Mouse (Mus musculus) frontal cortex, adult (tissue): Measurements from ENCODE around the gene Mcm10.

Source experiments
- ATAC-seq: cut with Nextera tagmentation; 2 replicates; pipeline ENCODE4 v1.9.2; 2017; ENCODE audit warnings: mild to moderate bottlenecking, moderate library complexity, mixed read lengths; ENCODE audit not compliant: low TSS enrichment

Mcm10 gene

DNA sequence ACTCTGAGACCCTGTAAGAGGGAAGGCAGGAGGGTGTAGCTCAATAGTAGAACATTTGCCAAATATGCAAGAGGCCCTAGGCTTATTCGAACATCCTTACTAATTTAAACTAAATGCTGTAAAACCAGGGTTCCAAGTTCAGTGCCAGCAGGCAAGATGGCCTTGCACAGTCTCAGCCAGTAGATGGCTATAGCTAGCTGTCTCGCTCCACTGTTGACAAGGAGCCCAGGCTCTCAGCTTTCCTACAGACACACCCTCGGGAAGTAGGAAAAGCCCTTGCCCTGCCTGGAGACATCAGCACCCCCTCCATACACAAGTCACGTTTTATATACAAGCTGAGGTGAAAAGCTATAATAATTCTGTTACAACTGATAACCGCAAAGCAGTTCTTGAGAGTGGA lies 20.1 kb upstream of the Mcm10 start:
- no peak for ATAC-seq

DNA sequence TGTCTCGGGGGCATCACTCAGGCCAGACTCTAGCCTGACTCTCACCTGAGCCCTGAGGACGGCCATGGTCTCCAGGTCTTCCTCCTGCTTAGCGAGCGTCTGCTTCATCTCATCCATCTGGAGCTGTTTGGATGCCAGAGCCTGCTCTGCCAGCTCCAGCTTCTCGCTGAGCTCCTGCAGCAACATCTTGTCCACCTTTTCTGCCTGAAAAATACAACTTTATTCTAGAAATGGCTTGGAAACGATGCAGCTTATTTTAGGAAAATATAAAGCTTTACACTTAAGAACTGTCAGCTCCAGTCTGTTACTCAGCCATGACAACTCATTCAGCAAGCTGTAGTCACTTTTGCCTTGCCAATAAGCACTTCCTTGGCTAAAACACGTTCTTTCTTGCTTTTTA lies 18.6 kb upstream of the Mcm10 start:
- ATAC-seq, result peak; percentile 79

DNA sequence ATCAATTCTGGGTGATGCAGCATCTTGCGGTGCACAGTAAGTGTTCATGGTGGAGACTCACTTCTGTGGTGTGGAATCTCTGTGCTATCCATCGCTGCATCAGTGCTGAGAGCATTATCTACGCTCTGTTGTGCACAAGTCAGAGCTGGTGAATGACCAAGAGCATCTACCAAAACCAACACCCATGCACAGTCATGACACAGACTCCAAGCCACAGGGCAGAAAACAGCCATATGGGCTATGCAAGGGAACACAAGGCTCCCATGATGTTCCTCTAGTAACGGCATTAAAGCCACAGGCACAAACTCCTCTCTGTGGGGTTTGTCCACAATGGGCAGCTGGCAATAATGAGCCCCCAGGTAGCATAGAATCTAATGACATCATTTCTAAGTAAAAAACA lies 17.2 kb upstream of the Mcm10 start:
- no peak for ATAC-seq

DNA sequence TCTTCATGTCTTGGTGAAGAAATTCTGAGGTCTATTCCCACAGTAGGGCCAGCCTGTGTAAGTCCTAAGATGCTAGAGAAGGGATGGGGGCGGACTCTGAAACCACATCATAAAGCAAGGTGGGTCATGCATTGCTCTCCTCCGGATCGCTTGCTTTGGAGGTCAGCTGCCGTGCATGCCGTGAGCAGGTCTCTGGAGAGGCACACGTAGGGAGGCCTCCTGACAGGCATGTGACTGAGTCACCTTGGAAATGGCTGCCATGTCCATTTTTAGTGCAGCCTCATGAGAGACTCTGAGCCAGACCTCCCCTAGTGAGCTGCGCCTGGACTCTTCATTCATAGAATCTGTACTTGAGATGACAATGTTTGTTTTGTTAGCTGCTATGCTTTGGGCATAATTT lies 15.5 kb upstream of the Mcm10 start:
- ATAC-seq, result no peak

DNA sequence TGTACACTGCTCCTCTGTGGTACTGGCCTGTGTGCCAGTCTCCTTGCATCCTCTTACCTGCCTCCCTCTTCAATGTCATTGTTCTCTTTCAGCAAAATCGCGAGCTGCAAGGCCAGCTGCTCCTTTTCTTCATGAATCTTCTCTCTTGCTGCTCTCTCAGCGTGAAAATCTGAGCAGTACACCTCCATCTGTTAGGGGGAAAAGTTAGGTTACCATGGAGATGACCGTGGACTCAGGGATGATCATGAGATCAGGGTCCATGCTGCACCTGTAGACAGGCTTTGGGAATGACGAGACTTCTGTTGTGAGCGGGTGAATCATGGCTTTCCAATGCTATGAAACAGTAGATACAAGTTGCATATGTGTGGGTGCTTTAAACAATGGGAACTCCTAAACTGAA lies 14.5 kb upstream of the Mcm10 start:
- ATAC-seq, result no peak

DNA sequence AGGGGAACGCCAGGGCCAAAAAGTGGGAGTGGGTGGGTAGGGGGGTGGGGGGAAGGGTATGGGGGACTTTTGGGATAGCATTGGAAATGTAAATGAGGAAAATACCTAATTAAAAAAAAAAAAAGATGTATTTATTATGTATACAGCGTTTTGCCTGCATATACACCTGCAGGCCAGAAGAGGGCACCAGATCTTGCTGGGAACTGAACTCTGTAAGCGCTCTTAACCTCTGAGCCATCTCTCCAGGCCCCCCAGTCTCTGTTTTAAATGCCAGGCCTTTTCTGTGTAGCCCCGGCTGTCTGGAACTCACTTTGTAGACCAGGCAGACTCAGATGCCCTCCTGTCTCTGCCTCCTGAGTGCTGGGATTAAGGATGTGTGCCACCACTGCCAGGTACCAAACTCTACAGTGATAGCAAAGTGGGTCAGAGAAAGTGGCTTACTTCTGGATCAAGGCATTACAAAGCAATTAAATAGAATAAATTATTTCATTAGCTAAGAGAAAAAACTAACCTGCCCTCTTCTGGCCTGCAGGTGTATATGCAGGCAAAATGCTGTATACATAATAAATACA lies 12.7 kb upstream of the Mcm10 start:
- no peak for ATAC-seq

DNA sequence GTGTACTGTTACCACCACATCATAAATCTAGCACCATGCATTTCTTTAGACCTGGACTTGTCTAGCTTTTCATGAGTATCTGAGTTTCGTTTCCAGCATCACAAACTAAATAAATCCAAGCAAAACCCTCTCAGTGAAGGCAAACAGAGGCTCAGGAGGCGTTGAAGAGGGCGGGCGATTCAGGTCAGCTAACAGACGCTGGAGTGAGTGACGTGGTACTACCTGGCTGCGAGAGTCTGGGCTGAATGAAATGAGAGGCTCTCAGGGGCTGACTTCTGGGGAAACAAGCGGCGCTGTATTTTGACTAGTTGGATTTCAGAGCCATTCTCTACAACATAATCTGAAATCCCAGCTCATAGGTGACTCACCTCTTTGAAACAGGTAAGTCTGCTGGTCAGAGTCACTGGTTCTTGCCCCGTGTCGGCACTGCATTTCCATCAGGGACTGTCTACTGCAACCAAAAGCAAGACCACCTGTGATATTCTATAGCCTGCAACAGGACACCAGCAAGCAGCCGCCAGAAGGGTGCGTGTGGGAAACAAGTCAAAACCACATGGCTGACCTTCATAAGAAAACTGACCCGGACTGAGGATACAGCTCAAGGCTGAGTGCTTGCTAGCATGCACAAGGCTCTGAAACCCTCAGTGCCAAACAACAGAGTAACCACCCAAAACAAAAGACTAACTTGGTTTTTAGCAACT lies 11.3 kb upstream of the Mcm10 start:
- ATAC-seq, result no peak

DNA sequence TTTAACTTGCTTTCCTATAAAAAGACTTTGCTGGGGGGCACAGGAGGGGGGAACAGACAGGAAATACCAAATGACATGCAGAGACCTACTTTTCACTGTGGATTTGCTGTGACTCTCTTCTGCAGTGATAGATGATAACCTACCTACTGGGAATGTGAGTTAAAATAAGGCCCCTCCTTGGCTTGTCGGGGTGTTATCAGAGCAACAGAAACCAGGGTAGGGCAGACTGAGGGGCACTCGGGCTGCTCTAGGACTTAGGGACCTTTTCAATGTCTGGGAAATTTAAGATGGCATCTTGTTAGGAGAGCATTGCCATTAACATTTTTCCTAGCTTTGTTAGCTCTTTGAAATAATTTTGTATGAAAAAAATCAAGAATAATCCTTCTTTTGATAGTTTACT lies 10.7 kb upstream of the Mcm10 start:
- ATAC-seq, result no peak

DNA sequence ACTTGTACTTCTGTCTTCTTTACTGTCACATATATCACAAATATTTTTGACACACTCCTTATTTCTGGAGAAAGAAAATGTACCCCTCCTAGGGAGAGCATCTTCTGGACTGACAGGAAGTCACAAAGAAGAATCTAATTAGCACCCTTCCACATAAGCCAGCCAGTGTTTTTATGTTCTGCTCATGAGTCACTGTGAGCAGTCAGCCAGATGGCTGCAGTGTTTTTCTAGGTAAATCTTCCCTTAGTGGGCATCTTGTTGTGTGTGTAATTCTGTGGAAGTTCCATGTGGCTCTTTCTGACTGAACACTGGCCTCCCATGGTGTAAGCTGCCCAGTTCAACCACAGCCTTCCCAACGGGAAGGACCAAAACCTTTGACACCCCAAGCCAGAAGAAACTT lies 7.1 kb upstream of the Mcm10 start:
- ATAC-seq, result peak; percentile 97

DNA sequence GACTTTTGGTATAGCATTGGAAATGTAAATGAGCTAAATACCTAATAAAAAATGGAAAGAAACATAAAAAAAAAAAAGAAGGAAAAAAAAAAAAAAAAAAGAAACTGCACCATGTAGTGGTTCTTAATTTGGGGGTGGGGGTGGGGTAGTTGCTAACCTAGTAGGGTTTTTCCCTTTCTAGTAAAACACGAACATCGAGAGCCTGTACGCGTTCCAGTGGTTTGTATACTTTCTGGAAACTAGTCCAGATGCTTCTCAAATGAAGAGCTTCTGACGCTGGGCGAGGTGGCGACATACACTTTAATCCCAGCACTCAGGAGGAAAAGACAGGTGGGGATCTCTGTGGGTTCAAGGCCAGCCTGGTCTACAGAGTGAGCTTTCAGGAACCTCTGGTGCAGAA lies 4.3 kb upstream of the Mcm10 start:
- ATAC-seq, result no peak

DNA sequence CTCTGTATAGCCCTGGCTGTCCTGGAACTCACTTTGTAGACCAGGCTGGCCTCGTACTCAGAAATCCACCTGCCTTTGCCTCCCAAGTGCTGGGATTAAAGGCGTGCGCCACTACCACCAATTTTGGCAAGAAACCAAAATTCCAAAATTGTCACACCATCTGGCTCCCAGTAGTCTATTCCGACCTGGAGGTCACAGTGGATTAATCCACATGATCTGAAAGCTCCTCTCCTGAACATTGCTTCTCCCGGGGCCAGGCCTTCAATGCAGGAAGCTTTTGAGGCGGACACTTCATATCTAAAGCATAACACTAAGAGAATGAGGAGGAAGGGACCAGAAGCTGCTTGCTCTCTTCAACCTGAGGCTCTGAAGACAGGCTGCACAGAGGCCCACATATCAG lies 2.9 kb upstream of the Mcm10 start:
- no peak for ATAC-seq

DNA sequence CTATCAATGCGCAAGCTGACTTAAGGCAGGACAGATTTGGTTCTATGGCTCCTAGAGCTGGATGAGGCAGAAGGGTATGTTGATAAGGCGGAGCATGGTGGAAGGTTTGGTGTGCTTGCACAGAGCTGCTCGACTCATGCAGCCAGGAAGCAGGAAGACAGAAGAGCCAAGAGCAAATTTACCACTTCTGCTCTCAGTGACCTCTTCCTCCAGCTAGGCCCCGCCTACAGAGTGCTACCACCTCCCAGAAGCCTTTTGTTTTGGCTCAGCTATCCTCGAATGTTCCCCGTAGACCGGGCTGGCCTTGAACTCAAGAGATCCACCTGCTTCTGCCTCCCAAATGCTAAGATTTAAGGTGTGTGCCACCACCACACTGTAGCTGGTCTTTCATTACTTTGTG lies 2.0 kb upstream of the Mcm10 start:
- no peak for ATAC-seq

DNA sequence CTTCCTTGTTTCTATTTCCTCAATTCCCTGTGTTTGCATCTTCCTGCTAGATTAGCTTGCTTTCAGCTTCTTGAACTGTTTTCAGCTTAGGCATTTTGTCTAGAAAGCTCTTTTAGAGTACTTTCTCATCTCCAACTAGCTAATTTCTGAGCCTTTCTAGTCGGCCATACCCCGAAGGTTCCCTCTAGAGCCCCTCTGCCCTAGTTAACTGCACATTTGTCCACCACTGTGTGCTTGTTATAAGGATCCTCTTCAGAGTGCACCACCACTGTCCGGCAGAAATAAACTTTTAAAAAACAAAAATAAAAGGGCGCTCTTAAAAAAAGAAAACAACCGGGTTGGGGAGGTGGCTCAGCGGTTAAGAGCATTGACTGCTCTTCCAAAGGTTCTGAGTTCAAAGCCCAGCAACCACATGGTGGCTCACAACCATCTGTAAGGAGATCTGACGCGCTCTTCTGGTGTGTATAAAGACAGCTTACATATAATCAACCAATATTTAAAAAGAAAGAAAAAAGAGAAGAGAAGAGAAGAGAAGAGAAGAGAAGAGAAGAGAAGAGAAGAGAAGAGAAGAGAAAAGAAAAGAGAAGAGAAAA lies 597 bp downstream of the Mcm10 start:
- ATAC-seq, result no peak

DNA sequence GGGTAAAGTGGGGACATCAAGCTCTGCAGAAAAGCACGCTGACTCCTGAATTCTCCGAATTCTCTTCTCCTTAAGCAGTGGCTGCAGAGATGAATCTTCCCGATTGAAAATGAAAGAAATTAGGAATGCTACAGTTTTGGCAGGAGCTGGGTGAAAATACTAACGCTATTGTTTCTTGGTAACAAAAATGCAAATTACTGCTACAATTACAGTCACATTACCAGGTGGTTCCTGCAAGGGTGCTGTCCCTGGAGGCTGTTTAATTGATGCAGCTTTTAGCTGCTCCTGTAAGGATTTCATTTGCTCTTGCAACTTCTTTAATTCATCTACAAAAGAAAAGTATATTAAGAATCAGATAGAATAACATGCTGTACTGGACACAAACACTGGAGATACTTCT lies 5.5 kb downstream of the Mcm10 start:
- ATAC-seq, result no peak

DNA sequence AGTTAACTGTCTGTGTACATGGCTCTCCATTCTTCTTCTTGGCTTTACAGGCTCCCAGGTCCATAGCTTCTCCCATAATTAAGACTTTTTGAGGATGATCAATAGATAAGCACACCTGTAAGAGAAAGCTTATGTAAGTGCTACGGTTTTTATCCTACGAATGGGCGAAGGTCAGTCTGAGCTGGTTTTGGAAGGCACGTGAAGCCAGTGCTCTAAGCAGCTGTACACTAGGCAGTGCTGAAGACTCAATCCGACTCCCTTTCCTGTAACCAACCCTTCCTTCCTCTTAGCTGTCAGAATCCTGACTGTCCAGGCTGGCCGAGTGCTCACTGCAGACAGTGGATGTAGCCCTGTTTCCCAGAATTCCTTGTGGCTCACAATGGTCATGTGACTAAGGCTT lies 11.3 kb downstream of the Mcm10 start:
- ATAC-seq, result no peak

DNA sequence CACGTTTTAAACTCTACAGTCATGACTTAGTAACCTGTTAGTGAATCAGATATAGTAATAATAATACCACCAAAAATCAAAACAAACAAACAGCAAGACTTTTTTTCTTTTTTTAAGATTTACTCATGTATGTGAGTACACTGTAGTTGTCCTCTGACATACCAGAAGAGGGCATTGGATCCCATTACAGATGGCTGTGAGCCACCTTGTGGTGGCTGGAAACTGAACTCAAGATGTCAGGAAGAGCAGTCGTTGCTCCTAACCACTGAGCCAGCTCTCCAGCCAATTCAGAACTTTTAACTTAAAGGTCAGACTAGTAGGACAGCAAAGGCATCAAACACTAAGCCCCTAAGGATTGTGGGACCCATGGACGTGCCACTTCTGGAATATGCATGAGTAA lies 13.7 kb downstream of the Mcm10 start:
- no peak for ATAC-seq

DNA sequence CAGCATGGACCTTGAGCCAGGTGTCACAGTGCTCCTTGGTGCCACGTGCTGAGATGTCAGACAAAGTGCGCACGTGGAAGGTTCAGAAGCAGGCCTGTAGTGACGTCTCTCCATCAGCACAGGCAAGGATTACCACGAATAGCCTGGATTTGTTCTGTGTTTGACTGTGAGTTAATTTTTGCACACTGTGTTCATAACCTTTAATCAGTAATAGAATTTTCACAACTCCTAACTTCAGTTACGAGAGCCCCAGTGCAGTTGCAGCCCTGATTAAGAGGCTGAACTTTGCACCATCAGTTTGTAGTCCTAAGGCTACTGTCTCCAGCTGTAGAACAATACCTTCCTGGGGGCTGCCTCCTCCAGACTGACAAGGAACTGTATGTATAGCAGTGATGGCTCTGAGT lies 16.2 kb downstream of the Mcm10 start:
- ATAC-seq, result no peak

DNA sequence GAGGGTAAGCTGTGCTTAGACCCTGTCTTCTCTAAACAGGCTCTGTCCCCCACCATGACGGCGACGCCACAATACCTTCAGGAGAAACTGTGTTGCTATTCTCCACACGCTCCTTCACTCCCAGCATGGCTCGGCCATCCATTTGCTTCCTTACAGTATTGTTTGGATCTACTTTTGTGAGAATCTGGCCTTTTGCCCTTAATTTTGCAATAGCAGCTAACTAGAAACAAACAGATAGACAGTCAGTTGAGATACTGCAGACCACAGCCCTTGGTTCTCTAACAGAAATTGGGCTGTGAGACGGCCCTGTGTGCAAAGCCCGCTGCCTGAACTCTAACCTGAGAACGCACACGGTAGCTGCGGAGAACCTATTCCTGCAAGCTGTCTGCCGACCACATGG lies 16.9 kb downstream of the Mcm10 start:
- no peak for ATAC-seq

DNA sequence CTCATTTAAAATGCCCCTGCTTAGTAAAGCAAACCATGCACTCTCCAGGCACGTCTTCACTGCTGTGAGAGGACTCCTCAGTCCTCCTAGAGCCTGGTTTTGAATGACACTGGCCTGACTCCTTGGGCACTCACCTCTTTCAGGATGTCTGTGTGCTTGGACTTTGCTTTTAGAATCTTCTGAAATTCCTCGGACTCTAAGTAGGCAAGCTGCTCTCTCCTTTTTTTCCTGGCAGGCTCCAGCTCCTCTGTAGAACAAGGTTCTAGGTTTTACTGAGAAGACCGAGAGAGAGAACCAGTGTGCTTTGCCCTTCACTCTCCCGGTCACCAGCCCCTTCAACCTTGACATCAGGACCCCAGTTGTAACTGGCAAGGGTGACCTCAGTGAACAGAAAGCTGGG lies 18.2 kb downstream of the Mcm10 start:
- ATAC-seq, result no peak

DNA sequence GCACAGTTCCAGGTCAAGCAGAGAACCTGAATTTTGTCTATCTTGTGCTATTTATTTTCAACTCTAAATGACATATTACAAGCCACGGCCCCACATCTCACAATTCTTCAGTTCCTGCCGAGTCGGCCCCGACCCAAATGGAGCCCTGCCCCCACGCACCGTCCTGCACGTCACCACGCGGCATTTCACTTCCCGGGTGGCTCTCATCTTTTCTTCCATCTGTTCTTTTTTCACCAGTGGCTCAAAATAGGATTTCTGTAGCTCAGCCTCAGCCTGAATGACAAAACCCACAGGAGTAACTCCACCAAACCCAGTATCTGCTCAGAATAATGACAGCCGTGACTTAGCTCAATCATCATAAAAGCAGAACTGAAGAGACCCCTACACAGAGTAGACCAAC lies 19.0 kb downstream of the Mcm10 start:
- peak; percentile 87; the same call in 1 of the 2 replicates for ATAC-seq

DNA sequence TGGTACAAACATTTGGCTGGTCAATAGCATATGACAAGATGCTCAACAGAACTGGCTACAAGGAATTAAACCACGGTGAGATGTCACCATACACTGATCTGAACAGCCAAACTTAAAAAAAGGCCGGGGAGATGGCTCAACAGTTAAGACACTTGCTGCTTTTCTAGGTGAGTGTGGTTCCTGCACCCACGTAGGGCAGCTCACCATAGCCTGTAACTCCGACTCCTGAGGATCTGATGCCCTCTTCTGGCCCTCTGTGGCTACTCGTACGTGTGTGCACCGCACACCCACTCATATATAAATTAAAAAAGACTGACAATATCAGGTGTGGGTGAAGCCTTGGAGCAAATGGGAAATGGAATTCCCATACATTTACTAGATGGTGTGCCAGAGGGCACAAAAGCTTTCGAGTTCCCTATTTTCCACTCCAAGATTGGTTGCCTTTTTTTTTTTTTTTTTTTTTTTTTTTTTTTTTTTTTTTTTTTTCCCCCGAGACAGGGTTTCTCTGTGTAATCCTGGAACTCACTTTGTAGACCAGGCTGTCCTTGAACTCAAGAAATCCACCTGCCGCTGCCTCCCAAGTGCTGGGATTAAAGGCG lies 23.7 kb downstream of the Mcm10 start:
- no peak for ATAC-seq

DNA sequence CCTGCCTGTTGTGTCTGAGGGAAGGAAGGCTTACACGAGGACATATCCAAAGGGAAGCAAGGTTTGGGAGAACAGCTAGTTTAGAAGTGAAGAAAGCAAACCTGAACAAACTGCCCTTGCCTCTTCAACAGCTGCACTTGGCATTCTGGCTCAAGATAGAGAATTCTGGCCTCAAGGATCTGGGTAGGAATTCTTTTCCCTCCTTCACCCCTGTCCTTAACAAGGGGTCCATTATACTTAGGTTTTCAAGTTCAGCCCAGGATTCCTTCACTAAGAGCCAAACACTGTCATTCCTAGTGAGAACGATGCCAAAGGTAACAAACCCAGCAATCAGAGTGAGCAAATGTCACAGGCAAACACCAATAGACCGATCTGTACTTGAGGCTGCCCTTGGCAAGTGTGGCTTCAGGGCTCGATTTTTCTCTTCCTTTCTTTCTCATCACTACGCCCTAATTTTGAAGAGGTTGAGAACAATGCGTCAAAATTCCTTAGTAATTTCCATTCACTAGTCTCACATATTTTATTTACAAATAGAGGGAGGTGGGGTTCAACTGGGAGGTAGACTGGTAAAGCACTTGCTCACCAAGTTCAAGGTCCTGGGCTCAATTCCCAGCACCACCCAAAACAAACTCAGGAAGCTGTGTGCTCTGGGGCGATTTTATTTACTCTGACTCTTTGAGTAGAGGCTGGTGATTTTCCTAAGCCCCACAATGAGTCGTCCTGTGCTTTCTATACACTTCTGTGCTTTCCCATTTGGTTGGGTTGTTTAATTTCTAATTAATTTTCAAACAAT lies 25.0 kb downstream of the Mcm10 start:
- no peak for ATAC-seq

DNA sequence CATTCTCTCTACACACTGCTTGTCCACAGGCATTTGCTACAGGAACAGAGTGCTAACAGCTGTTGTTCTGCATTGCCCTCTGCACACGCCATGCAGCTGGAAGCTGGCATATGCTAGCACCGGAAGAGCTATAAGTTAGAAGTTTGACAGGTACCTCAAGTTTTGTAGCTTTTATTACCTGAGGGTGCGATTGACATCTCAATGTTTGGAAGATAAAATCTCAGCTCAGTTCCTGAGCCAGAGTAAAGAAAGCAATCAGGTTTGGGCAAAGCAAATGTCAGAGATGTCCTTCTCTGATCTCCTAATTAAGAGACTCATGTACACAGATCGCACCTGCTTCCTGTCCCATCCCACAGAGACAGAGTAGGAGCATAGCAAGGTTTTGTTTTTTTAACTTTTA lies 25.8 kb downstream of the Mcm10 start:
- no peak for ATAC-seq
